Mouse (Mus musculus) stomach, postnatal 0 days (tissue): Measurements from ENCODE around the gene Pnpla7.

ENCODE experiments used
- CTCF ChIP-seq: IDR thresholded peaks from 2 replicates; pipeline ENCODE4 v1.5.1; 2016; ENCODE audit warnings: antibody characterized with exemption, low read depth, mild to moderate bottlenecking, moderate library complexity
- EP300 ChIP-seq: optimal IDR thresholded peaks from 2 replicates; pipeline ENCODE3; 2016; ENCODE audit warnings: antibody characterized with exemption

- TF ChIP-seq CTCF (no peak), EP300 (no peak)
These were observed 99.7 kb downstream of the Pnpla7 start for GRCm38 (mm10) chr2:25075506-25075905.
